In genomic region chrX:71442916-71443315, GRCm38 (mm10) we compare ENCODE assay signal across 22 mouse cellular contexts.
"Had no signal": no experiment of that assay in that cellular context is flagged by ENCODE, and none has a peak within 500 bp of the region (broad histone marks: within the 10 kb centered on the region; RNA-seq: fewer than 3 reads in every experiment).

No protein-coding gene starts in this region.

- DNase-seq: liver, postnatal 0 days; lung, adult 2 months; lung, postnatal 14 days; lung, postnatal 36 days; midbrain, embryonic 14.5 days; retina, postnatal 1 day; right cerebral cortex, adult 18-20 months; right cerebral cortex, postnatal 25 days; right cerebral cortex, postnatal 4 days; spleen, adult 18-20 months; thymus, adult 2 months; thymus, postnatal 25 days; thymus, postnatal 4 days had no signal

- H3K36me3 ChIP-seq: lung, embryonic 15.5 days had no signal

- H3K9me3 ChIP-seq: lung, embryonic 15.5 days; midbrain, embryonic 10.5 days; midbrain, embryonic 12.5 days; neural tube, embryonic 13.5 days; neural tube, embryonic 15.5 days had no signal

- H3K4me1 ChIP-seq: lung, embryonic 15.5 days; midbrain, embryonic 10.5 days; midbrain, embryonic 12.5 days; neural tube, embryonic 13.5 days; neural tube, embryonic 15.5 days had no signal

- H3K4me3 ChIP-seq: lung, embryonic 15.5 days; midbrain, embryonic 10.5 days; midbrain, embryonic 12.5 days; myocyte; neural tube, embryonic 13.5 days; neural tube, embryonic 15.5 days had no signal

- H3K27me3 ChIP-seq: lung, embryonic 15.5 days; midbrain, embryonic 12.5 days; neural tube, embryonic 13.5 days; neural tube, embryonic 15.5 days had no signal

- ATAC-seq: liver, postnatal 0 days; lung, postnatal 0 days; midbrain, embryonic 16.5 days had no signal

- H3K27ac ChIP-seq: lung, embryonic 15.5 days; macrophage; midbrain, embryonic 10.5 days; midbrain, embryonic 12.5 days; neural tube, embryonic 13.5 days; neural tube, embryonic 15.5 days had no signal
